Mouse (Mus musculus): Measurements from ENCODE around the gene Ccdc88b. TPM values are rescaled to one million over a fixed set of nuclear protein-coding genes. Genes with fewer than 3 reads are reported as not detected.

Gene Ccdc88b
- polyA plus RNA-seq, 1 experiment: 0.25 TPM

DNA sequence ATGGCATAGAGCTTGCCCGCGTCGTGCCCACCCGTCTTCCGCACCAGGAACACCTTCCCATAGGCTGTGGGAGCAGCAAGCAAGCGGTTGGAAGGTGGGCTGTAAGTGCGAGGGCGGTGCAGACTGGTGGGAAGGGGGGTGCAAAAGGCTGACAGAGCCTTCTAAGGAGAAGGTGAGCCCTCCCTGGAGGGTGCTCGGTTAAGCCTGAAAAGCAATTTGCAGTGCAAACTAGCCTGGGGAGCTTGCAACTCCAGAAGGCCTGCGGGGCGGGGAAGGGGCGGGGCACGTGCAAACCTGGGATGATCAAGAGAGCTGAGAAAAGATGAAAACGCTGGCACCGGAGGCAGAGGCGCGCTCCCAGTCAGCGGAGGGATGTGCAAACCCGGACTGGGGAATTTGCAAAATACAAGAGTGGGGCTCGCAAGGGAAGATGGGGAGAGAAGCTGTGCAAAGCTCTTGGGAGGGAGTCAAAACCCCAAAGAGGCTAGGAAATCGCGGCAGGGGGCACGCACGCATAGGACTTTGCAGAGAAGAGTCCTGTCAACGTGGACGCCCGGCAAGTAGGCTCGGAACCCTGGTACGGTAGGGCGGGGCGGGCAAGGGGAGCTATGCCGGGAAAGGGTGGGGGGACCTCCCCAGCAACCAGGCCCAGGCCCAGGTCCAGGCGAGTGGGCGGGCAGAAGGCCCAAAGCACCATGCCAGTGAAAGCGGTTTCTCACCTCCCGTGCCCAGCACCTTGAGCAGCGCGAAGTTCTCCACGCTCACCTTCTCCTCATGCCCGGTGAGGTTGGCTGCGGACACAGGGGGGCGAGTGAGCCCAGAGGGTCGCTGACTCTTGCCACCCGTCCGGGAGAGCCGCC, 18.2 kb downstream of the Ccdc88b start:
- Histone ChIP-seq H3K4me3 (replicated peaks) (peak overlapping the region; percentile 68), H3K36me3 (ENCODE audit: control insufficient read depth) (peaks cover 14% of the 10 kb centered on the region), H3K27me3 (ENCODE audit: control insufficient read depth) (peaks cover 30% of the 10 kb centered on the region), H3K4me1 (ENCODE audit: control insufficient read depth) (peaks cover 25% of the 10 kb centered on the region), H3K9me3 (ENCODE audit: control insufficient read depth, low read length) (no peaks in the 10 kb centered on the region)
- no peak for TF ChIP-seq GATA1 (IDR thresholded peaks at IDR 0.05; ENCODE audit: low read length)
- TF ChIP-seq TAL1 (IDR thresholded peaks at IDR 0.05; ENCODE audit: low read length): no peak

DNA sequence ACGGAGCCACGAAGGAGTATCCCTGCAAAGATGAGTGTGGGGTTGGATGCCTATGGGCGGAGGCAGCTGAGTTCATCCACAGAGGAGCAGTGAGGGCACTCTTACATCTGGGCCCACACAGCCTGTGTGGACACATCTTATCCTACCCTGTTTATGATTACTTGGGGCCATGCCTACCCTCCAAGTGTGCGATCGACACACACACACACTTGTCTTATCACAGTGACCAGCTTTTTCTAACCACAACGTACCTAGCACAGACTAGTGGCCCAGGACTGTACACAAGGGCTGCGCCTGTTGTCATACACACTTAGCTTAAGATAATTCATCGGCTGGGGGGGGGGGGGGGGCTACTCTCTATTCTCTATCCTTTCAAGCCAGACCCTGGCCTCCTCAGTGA, 25.6 kb downstream of the Ccdc88b start:
- Histone ChIP-seq H3K4me1 (ENCODE audit: control insufficient read depth) (peaks cover 26% of the 10 kb centered on the region), H3K9me3 (ENCODE audit: control insufficient read depth, low read length) (0 out of 2 replicates have a peak, but pooled peaks cover 3% of the 10 kb centered on the region), H3K36me3 (ENCODE audit: control insufficient read depth) (peaks cover 13% of the 10 kb centered on the region), H3K27me3 (ENCODE audit: control insufficient read depth) (peaks cover 32% of the 10 kb centered on the region), H3K4me3 (replicated peaks) (no peak overlapping the region)
- no peak for TF ChIP-seq TAL1 (IDR thresholded peaks at IDR 0.05; ENCODE audit: low read length)

DNA sequence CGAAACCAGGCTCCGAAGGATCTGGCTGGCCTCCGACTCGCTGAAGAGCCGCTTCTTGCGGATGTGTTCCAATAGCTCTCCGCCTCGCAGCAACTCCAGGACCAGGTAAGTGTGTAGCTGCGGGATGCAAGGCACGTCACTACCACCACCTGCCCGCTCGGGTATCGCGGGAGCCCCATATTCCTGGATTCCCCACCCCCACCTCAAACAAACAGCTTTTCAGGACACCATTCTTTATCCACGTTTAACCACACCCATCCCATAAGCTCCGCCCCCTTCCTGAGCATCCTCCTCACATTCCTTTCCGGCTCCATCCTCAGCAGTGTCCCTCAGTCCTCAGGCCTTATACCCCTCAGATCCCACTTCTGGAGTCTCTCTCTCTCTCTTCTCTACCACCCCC, 26.7 kb downstream of the Ccdc88b start:
- Histone ChIP-seq H3K4me3 (replicated peaks) (no peak overlapping the region), H3K9me3 (ENCODE audit: control insufficient read depth, low read length) (0 out of 2 replicates have a peak, but pooled peaks cover 3% of the 10 kb centered on the region), H3K4me1 (ENCODE audit: control insufficient read depth) (peaks cover 26% of the 10 kb centered on the region), H3K36me3 (ENCODE audit: control insufficient read depth) (peaks cover 6% of the 10 kb centered on the region), H3K27me3 (ENCODE audit: control insufficient read depth) (peaks cover 32% of the 10 kb centered on the region)
- TF ChIP-seq GATA1 (IDR thresholded peaks at IDR 0.05; ENCODE audit: low read length) (no peak), TAL1 (IDR thresholded peaks at IDR 0.05; ENCODE audit: low read length) (no peak)

DNA sequence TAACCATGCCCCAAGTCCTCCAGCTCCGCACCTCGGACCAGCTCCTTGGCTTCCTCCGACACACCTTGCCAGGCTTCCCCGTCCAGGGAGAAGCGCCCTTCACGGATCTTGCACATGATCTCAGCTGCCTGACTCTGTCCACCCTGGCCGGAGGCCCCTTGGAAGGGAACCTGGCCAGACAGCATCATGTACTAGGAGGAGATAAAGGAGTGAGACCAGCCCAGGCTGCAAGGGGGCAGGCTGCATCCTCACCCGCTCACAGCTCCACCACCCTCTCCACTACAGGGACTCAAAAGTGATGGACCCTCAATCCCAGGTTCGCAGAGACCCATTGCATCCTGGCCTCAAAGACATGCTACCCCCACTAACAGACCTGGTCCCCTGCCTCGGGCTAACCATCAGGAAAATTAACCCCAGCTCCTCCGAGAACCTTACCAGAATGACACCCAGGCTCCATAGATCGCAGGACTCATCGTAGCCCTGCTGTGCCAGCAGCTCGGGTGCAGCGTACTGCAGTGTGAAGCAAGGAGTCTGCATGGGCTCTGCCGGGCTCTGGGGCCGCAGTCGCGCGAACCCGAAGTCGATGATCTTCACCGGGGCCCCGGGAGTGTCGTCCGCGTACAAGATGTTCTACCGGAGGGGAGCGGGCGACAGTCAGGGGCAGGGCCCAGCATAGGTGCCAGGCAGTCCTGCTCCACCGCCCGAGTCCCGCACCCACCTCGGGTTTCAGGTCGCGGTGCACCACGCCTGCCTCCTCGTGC, 27.3 kb downstream of the Ccdc88b start:
- Histone ChIP-seq H3K27me3 (ENCODE audit: control insufficient read depth) (peaks cover 32% of the 10 kb centered on the region), H3K36me3 (ENCODE audit: control insufficient read depth) (peaks cover 6% of the 10 kb centered on the region), H3K4me3 (replicated peaks) (no peak overlapping the region), H3K4me1 (ENCODE audit: control insufficient read depth) (peaks cover 26% of the 10 kb centered on the region), H3K9me3 (ENCODE audit: control insufficient read depth, low read length) (0 out of 2 replicates have a peak, but pooled peaks cover 3% of the 10 kb centered on the region)
- TF ChIP-seq TAL1 (IDR thresholded peaks at IDR 0.05; ENCODE audit: low read length): no peak

- Histone ChIP-seq H3K4me1 (ENCODE audit: control insufficient read depth) (peaks cover 26% of the 10 kb centered on the region), H3K27me3 (ENCODE audit: control insufficient read depth) (peaks cover 32% of the 10 kb centered on the region), H3K4me3 (replicated peaks) (no peak overlapping the region), H3K9me3 (ENCODE audit: control insufficient read depth, low read length) (0 out of 2 replicates have a peak, but pooled peaks cover 3% of the 10 kb centered on the region), H3K36me3 (ENCODE audit: control insufficient read depth) (peaks cover 6% of the 10 kb centered on the region)
- TF ChIP-seq GATA1 (IDR thresholded peaks at IDR 0.05; ENCODE audit: low read length) (no peak), TAL1 (IDR thresholded peaks at IDR 0.05; ENCODE audit: low read length) (no peak)
Observed at GRCm38 (mm10) chr19:6829870-6830555, 28.0 kb downstream of the Ccdc88b start.

- TF ChIP-seq GATA1 (IDR thresholded peaks at IDR 0.05; ENCODE audit: low read length) (no peak), TAL1 (IDR thresholded peaks at IDR 0.05; ENCODE audit: low read length) (no peak)
- Histone ChIP-seq H3K4me3 (replicated peaks) (no peak overlapping the region), H3K4me1 (ENCODE audit: control insufficient read depth) (peaks cover 26% of the 10 kb centered on the region), H3K36me3 (ENCODE audit: control insufficient read depth) (peaks cover 3% of the 10 kb centered on the region), H3K27me3 (ENCODE audit: control insufficient read depth) (peaks cover 32% of the 10 kb centered on the region), H3K9me3 (ENCODE audit: control insufficient read depth, low read length) (0 out of 2 replicates have a peak, but pooled peaks cover 3% of the 10 kb centered on the region)
Observed at GRCm38 (mm10) chr19:6829069-6829468, 28.9 kb downstream of the Ccdc88b start.

GRCm38 (mm10) chr19:6826601-6827000, 31.4 kb downstream of the Ccdc88b start:
- no peak for TF ChIP-seq TAL1 (IDR thresholded peaks at IDR 0.05; ENCODE audit: low read length)
- no peak for TF ChIP-seq GATA1 (IDR thresholded peaks at IDR 0.05; ENCODE audit: low read length)
- 0 out of 2 replicates have a peak, but pooled peaks cover 3% of the 10 kb centered on the region for H3K9me3 ChIP-seq (ENCODE audit: control insufficient read depth, low read length)
- peaks cover 29% of the 10 kb centered on the region for H3K27me3 ChIP-seq (ENCODE audit: control insufficient read depth)
- no peak overlapping the region for H3K4me3 ChIP-seq (replicated peaks)
- peaks cover 8% of the 10 kb centered on the region for H3K4me1 ChIP-seq (ENCODE audit: control insufficient read depth)
- no peaks in the 10 kb centered on the region; the same call in 1 of the 2 replicates for H3K36me3 ChIP-seq (ENCODE audit: control insufficient read depth)

DNA sequence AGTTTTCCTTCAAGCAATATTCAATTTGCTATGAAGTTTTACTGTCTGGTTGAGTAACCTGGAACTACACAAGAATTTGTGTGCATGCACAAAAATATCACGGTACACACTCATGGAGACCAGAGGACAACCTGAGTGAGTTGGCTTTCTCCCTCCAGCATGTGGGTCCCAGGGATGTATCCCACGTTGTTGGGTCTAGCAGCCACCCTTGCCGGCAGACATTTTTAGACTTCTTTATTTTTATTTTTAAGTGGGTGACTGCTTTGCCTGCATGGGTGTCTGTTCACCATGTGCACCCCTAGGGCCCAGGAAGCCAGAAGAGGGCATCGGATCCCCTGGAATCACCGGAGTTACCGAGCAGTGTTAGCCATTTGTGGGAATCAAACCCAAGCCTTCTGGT, 32.6 kb downstream of the Ccdc88b start:
- Histone ChIP-seq H3K4me3 (replicated peaks) (no peak overlapping the region), H3K9me3 (ENCODE audit: control insufficient read depth, low read length) (0 out of 2 replicates have a peak, but pooled peaks cover 2% of the 10 kb centered on the region), H3K27me3 (ENCODE audit: control insufficient read depth) (peaks cover 16% of the 10 kb centered on the region), H3K4me1 (ENCODE audit: control insufficient read depth) (no peaks in the 10 kb centered on the region; the same call in 1 of the 2 replicates), H3K36me3 (ENCODE audit: control insufficient read depth) (no peaks in the 10 kb centered on the region)
- TF ChIP-seq GATA1 (IDR thresholded peaks at IDR 0.05; ENCODE audit: low read length) (no peak), TAL1 (IDR thresholded peaks at IDR 0.05; ENCODE audit: low read length) (no peak)
